Mouse (Mus musculus) liver, adult 2 months (tissue): Measurements from ENCODE around the gene Lias. TPM values are rescaled to one million over a fixed set of nuclear protein-coding genes. Genes with fewer than 3 reads are reported as not detected.

Experiments
- DNase-seq: peaks from one replicate; pipeline ENCODE4 v3.0.0-alpha.2; 2011; ENCODE audit warnings: low read depth, low spot score; ENCODE audit errors: extremely low read depth
- H3K27ac ChIP-seq: fragments of 200-500 bp; replicated peaks from 2 replicates; pipeline ENCODE4 v1.5.1; 2012; ENCODE audit warnings: low read depth, mild to moderate bottlenecking, control low read depth, inconsistent platforms, low read length; ENCODE audit not compliant: insufficient read depth
- H3K27me3 ChIP-seq: fragments of 200-500 bp; 2 replicates; pipeline ENCODE4 v1.6.1; 2012; ENCODE audit warnings: mild to moderate bottlenecking, moderate library complexity, low read length, inconsistent platforms; ENCODE audit not compliant: control insufficient read depth, insufficient read depth
- H3K36me3 ChIP-seq: fragments of 200-500 bp; 2 replicates; pipeline ENCODE4 v1.6.1; 2012; ENCODE audit warnings: low read length, inconsistent platforms; ENCODE audit not compliant: control insufficient read depth, insufficient read depth
- H3K4me1 ChIP-seq: fragments of 200-500 bp; 2 replicates; pipeline ENCODE4 v1.6.1; 2011; ENCODE audit warnings: low read length; ENCODE audit not compliant: control insufficient read depth, insufficient read depth
- H3K4me3 ChIP-seq: fragments of 200-500 bp; 2 replicates; pipeline ENCODE4 v1.5.1; 2011; ENCODE audit warnings: low read depth, mild to moderate bottlenecking, control low read depth, low read length, moderate library complexity; ENCODE audit not compliant: insufficient read depth
- H3K79me2 ChIP-seq: fragments of 200-500 bp; 2 replicates; pipeline ENCODE4 v1.6.1; 2012; ENCODE audit warnings: inconsistent platforms, mild to moderate bottlenecking, low read length, moderate library complexity; ENCODE audit not compliant: control insufficient read depth, insufficient read depth
- H3K9ac ChIP-seq: fragments of 200-500 bp; 2 replicates; pipeline ENCODE4 v1.6.1; 2012; ENCODE audit warnings: low read depth, mild to moderate bottlenecking, control low read depth, inconsistent platforms, low read length
- CTCF ChIP-seq: fragments of 200-500 bp; IDR thresholded peaks from 2 replicates; pipeline ENCODE4 v1.5.1; 2011; ENCODE audit warnings: low read depth, low read length, control low read depth
- POLR2A ChIP-seq: fragments of 200-500 bp; IDR thresholded peaks from 2 replicates; pipeline ENCODE4 v1.6.1; 2011; ENCODE audit warnings: low read length, control low read depth; ENCODE audit not compliant: insufficient read depth; ENCODE audit errors: extremely low read depth
- WGBS: fragments of 180-500 bp; shearing (Covaris S2); methylation state at CpG from one replicate; pipeline ENCODE4 v1.1.7; 2018; 5-methylcytosine and 5-hydroxymethylcytosine counted together
- polyA plus RNA-seq: library from polyadenylated mRNA; depleted of rRNA; stranded (reverse); fragments of >200 nt; gene quantifications from 2 replicates; pipeline ENCODE4 v1.2.3, GENCODE M21; 2012; rRNA removed
- total RNA-seq: library from RNA; depleted of rRNA; stranded (reverse); fragments of >200 nt; gene quantifications from 2 replicates; pipeline ENCODE4 v1.2.3, GENCODE M21; 2014; rRNA removed

The Lias gene
- total and polyA plus RNA-seq, 2 experiments: 11.1 to 30.8 TPM

DNA sequence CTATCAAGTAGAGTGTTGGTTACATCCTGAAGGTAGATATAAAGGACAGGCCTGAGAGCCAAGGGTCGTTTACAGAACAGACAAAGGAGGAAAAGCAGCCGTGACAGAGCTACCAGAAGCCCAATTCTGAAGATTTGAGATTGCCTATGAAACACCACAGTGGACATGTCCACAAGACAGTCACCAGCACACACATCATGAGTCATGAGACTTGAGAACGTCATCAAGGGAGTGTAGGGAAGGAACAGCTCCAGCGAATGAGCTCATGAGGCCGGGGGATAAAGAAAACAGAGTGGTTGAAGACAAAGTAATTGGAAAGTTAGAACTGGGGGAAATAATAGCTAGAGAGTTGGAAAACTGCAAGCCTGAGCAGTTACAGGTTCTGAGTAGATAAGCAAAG is 66.5 kb downstream of the Lias start:
- Histone ChIP-seq H3K27me3 (no peaks in the 10 kb centered on the region), H3K9ac (no peak overlapping the region), H3K4me1 (no peaks in the 10 kb centered on the region), H3K79me2 (no peaks in the 10 kb centered on the region), H3K27ac (no peak overlapping the region), H3K36me3 (peaks cover 13% of the 10 kb centered on the region; the same call in 1 of the 2 replicates), H3K4me3 (no peak overlapping the region)
- TF ChIP-seq POLR2A (no peak), CTCF (no peak)
- DNase-seq: no peak
- WGBS: 81% methylated on average over 5 of the region's 5 CpGs

GRCm38 (mm10) chr5:65459454-65459853 is 68.2 kb downstream of the Lias start:
- DNase-seq: no peak
- no peak overlapping the region for H3K4me3 ChIP-seq
- H3K27ac ChIP-seq: no peak overlapping the region
- no peak for TF ChIP-seq CTCF
- TF ChIP-seq POLR2A: no peak
- peaks cover 15% of the 10 kb centered on the region; the same call in 1 of the 2 replicates for H3K36me3 ChIP-seq
- WGBS: 96% methylated on average over 3 of the region's 3 CpGs
- H3K79me2 ChIP-seq: no peaks in the 10 kb centered on the region
- no peaks in the 10 kb centered on the region for H3K4me1 ChIP-seq
- no peak overlapping the region for H3K9ac ChIP-seq
- H3K27me3 ChIP-seq: no peaks in the 10 kb centered on the region

Other genes with a start within 250 kb of the Lias start
- 2.1 and 2.8 TPM in 2 replicates for gene Wdr19, start 191.8 kb upstream of the Lias start, total RNA-seq
- 0.57 and 1.0 TPM in 2 replicates for gene Wdr19, start 191.8 kb upstream of the Lias start, polyA plus RNA-seq
- 16.5 and 19.3 TPM in 2 replicates for gene Rfc1, start 55.8 kb upstream of the Lias start, total RNA-seq
- gene Rfc1, start 55.8 kb upstream of the Lias start, polyA plus RNA-seq: 3.7 and 4.6 TPM in 2 replicates
- gene Klb, start 43.2 kb upstream of the Lias start, total RNA-seq: 40.2 and 49.9 TPM in 2 replicates
- gene Klb, start 43.2 kb upstream of the Lias start, polyA plus RNA-seq: 16.7 and 17.7 TPM in 2 replicates
- gene Rpl9, start 53 bp upstream of the Lias start, total RNA-seq: 423 and 451 TPM in 2 replicates
- 91.1 and 95.8 TPM in 2 replicates for gene Rpl9, start 53 bp upstream of the Lias start, polyA plus RNA-seq
- gene Ugdh, start 44.5 kb downstream of the Lias start, total RNA-seq: 118 and 169 TPM in 2 replicates
- gene Ugdh, start 44.5 kb downstream of the Lias start, polyA plus RNA-seq: 43.3 and 43.7 TPM in 2 replicates
- gene Gm43552, start 101.3 kb downstream of the Lias start, total RNA-seq: not detected in 2 replicates
- 14.5 and 16.3 TPM in 2 replicates for gene Gm43552, start 101.3 kb downstream of the Lias start, polyA plus RNA-seq
- 60.5 and 66.9 TPM in 2 replicates for gene Smim14, start 145.7 kb downstream of the Lias start, total RNA-seq
- 66.6 and 72.3 TPM in 2 replicates for gene Smim14, start 145.7 kb downstream of the Lias start, polyA plus RNA-seq
- gene Ube2k, start 145.7 kb downstream of the Lias start, total RNA-seq: 14.0 and 16.2 TPM in 2 replicates
- gene Ube2k, start 145.7 kb downstream of the Lias start, polyA plus RNA-seq: 19.0 and 20.7 TPM in 2 replicates